10 mouse cellular contexts compared by ENCODE assay signal in genomic region chr6:145850789-145851188, GRCm38 (mm10). TPM values are rescaled to one million over a fixed set of nuclear protein-coding genes. Genes with fewer than 3 reads are reported as not detected.
DNase-seq lines count a peak whose midpoint lies in the region; ATAC-seq lines count a peak whose summit lies in the region.
"Had no signal": no experiment of that assay in that cellular context is flagged by ENCODE, and none has a peak within 500 bp of the region (broad histone marks: within the 10 kb centered on the region; RNA-seq: fewer than 3 reads in every experiment).

No protein-coding gene starts in this region.

- DNase-seq in embryonic facial prominence, embryonic 14.5 days (ENCODE audit: low spot score), result peak; percentile 33
- DNase-seq in embryonic facial prominence, embryonic 10.5 days (ENCODE audit: low spot score), result no peak
- DNase-seq in cerebellum, adult 9-10 months, result peak; percentile 75
- DNase-seq in thymus, postnatal 4 days, result no peak
- no peak for DNase-seq in forebrain, embryonic 10.5 days (ENCODE audit: extremely low spot score, low spot score)
- no peak for DNase-seq in frontal cortex, postnatal 25 days (ENCODE audit: low spot score in 2 of 2)

- no peak overlapping the region for H3K4me3 ChIP-seq in embryonic facial prominence, embryonic 14.5 days (ENCODE audit: low read depth, low read length)
- H3K4me3 ChIP-seq in embryonic facial prominence, embryonic 10.5 days, result no peak overlapping the region
- no peak overlapping the region for H3K4me3 ChIP-seq in heart, embryonic 14.5 days (ENCODE audit: control insufficient read depth in 1 of 2, insufficient read depth in 1 of 2, low read depth in 1 of 2, low read length in 2 of 2)
- no peak overlapping the region for H3K4me3 ChIP-seq in forebrain, embryonic 10.5 days
- H3K4me3 ChIP-seq: layer of hippocampus, adult 2 months had no signal

- ATAC-seq in embryonic facial prominence, embryonic 14.5 days (ENCODE audit: low read depth), result no peak
- ATAC-seq in heart, embryonic 14.5 days (ENCODE audit: insufficient number of reproducible peaks, insufficient read depth, low FRiP score, low read depth), result peak; percentile 67
- ATAC-seq in megakaryocyte-erythroid progenitor cell, adult 5-6 weeks (replicated peaks; ENCODE audit: low FRiP score, low TSS enrichment, poor library complexity, severe bottlenecking), result peak; percentile 55; the same call in 1 of the 2 replicates

- H3K9ac ChIP-seq in embryonic facial prominence, embryonic 14.5 days (ENCODE audit: low read depth, low read length), result no peak overlapping the region
- H3K9ac ChIP-seq in heart, embryonic 14.5 days (ENCODE audit: low read length), result no peak overlapping the region

- no peak overlapping the region for H3K27ac ChIP-seq in embryonic facial prominence, embryonic 14.5 days (replicated peaks; ENCODE audit: low read depth, low read length)
- H3K27ac ChIP-seq in embryonic facial prominence, embryonic 10.5 days (replicated peaks), result no peak overlapping the region
- 0 out of 4 replicates have a peak overlapping the region, but pooled peaks of 1 of the 2 experiments have one; percentile 46 for H3K27ac ChIP-seq in heart, embryonic 14.5 days (replicated peaks in 1 of 2; ENCODE audit: control insufficient read depth in 1 of 2, insufficient read depth in 1 of 2, low read depth in 2 of 2, low read length in 2 of 2)
- no peak overlapping the region for H3K27ac ChIP-seq in forebrain, embryonic 10.5 days
- H3K27ac ChIP-seq: layer of hippocampus, adult 2 months had no signal

- H3K27me3 ChIP-seq in embryonic facial prominence, embryonic 14.5 days (replicated peaks; ENCODE audit: control insufficient read depth, insufficient read depth, low read length), result no peaks in the 10 kb centered on the region
- 0 out of 2 replicates have a peak, but pooled peaks cover 4% of the 10 kb centered on the region for H3K27me3 ChIP-seq in embryonic facial prominence, embryonic 10.5 days (replicated peaks; ENCODE audit: low read depth, poor library complexity, severe bottlenecking)
- H3K27me3 ChIP-seq in heart, embryonic 14.5 days (ENCODE audit: control insufficient read depth, insufficient read depth, low read length), result no peaks in the 10 kb centered on the region
- no peaks in the 10 kb centered on the region for H3K27me3 ChIP-seq in forebrain, embryonic 10.5 days (ENCODE audit: poor library complexity, severe bottlenecking)

- H3K4me1 ChIP-seq in embryonic facial prominence, embryonic 14.5 days (ENCODE audit: control insufficient read depth, insufficient read depth, low read length), result peaks cover 6% of the 10 kb centered on the region
- H3K4me1 ChIP-seq in embryonic facial prominence, embryonic 10.5 days, result peaks cover 18% of the 10 kb centered on the region
- peaks cover 11 to 31% of the 10 kb centered on the region in 2 experiments; a peak in 3 of 4 replicates for H3K4me1 ChIP-seq in heart, embryonic 14.5 days (ENCODE audit: control insufficient read depth in 2 of 2, insufficient read depth in 2 of 2, low read length in 2 of 2)
- peaks cover 30% of the 10 kb centered on the region for H3K4me1 ChIP-seq in forebrain, embryonic 10.5 days

- H3K36me3 ChIP-seq in embryonic facial prominence, embryonic 14.5 days (ENCODE audit: control insufficient read depth, insufficient read depth, low read length), result no peaks in the 10 kb centered on the region
- H3K36me3 ChIP-seq in embryonic facial prominence, embryonic 10.5 days (replicated peaks), result no peaks in the 10 kb centered on the region
- no peaks in the 10 kb centered on the region for H3K36me3 ChIP-seq in heart, embryonic 14.5 days (ENCODE audit: control insufficient read depth, insufficient read depth, low read length)
- H3K36me3 ChIP-seq in forebrain, embryonic 10.5 days (replicated peaks), result no peaks in the 10 kb centered on the region

- H3K4me2 ChIP-seq in embryonic facial prominence, embryonic 14.5 days (ENCODE audit: low read depth, low read length), result no peak overlapping the region
- H3K4me2 ChIP-seq in heart, embryonic 14.5 days (ENCODE audit: low read length), result peak overlapping the region; percentile 19; the same call in 1 of the 2 replicates

- H3K9me3 ChIP-seq in embryonic facial prominence, embryonic 14.5 days (ENCODE audit: control insufficient read depth, low read length), result no peaks in the 10 kb centered on the region
- no peaks in the 10 kb centered on the region for H3K9me3 ChIP-seq in embryonic facial prominence, embryonic 10.5 days
- H3K9me3 ChIP-seq in heart, embryonic 14.5 days (ENCODE audit: control insufficient read depth, low read length), result no peaks in the 10 kb centered on the region
- H3K9me3 ChIP-seq in forebrain, embryonic 10.5 days, result no peaks in the 10 kb centered on the region

- WGBS in embryonic facial prominence, embryonic 14.5 days, result 40% methylated on average over 2 of the region's 2 CpGs
- WGBS in embryonic facial prominence, embryonic 10.5 days, result 59% methylated on average over 2 of the region's 2 CpGs
- 0% methylated on average over 2 of the region's 2 CpGs for WGBS in heart, embryonic 14.5 days
- WGBS in forebrain, embryonic 10.5 days, result 63% methylated on average over 2 of the region's 2 CpGs

RNA-seq across cellular contexts. Expression of gene Bhlhe41, which starts 14.6 kb away (rescaled TPM):
- polyA plus RNA-seq in embryonic facial prominence, embryonic 14.5 days (2014; fragmentation: Nextera tagmentation; extraction: Ambion mirVana), result 3.0 and 3.3 TPM in 2 replicates
- 0.93 and 1.8 TPM in 2 replicates for polyA plus RNA-seq in embryonic facial prominence, embryonic 10.5 days (2016; fragmentation: Nextera tagmentation; extraction: Ambion mirVana)
- polyA plus RNA-seq in heart, embryonic 14.5 days (2014; fragmentation: Nextera tagmentation; extraction: Ambion mirVana), result 6.6 and 8.6 TPM in 2 replicates
- not detected in 2 replicates for total RNA-seq in megakaryocyte-erythroid progenitor cell, adult 5-6 weeks (2014; fragmentation: Nextera tagmentation)
- 0.19 TPM in 1 of 2 replicates, not detected in the other for total RNA-seq in megakaryocyte-erythroid progenitor cell, adult 5-6 weeks (2017)
- polyA plus RNA-seq in forebrain, embryonic 10.5 days (2016; fragmentation: Nextera tagmentation; extraction: Ambion mirVana), result 1.6 and 2.1 TPM in 2 replicates
- total RNA-seq: granulocyte monocyte progenitor cell, adult 5-6 weeks had no signal

Comparison
In these comparisons a context has a peak if more than half of its experiments do, and no peak if none do; other contexts are left out.
1. DNase-seq: peak in embryonic facial prominence, embryonic 14.5 days (single experiment) and cerebellum, adult 9-10 months (single experiment); none in embryonic facial prominence, embryonic 10.5 days (single experiment), thymus, postnatal 4 days (single experiment), forebrain, embryonic 10.5 days (single experiment) and frontal cortex, postnatal 25 days (0 of 2).